Mouse (Mus musculus) left cerebral cortex, adult 2 months (tissue): ENCODE data around the gene Dguok. TPM values are rescaled to one million over a fixed set of nuclear protein-coding genes. Genes with fewer than 3 reads are reported as not detected.

Experiments used
- DNase-seq, 2 experiments: peaks; one replicate each; pipeline ENCODE4 v3.0.0; 2021 to 2022; ENCODE audit warnings: low spot score in 2 of 2, mixed read lengths in 1 of 2; ENCODE audit errors: extremely low spot score in 1 of 2
- H3K27ac ChIP-seq: fragments of 200-600 bp; 2 replicates; pipeline ENCODE4 v1.8.1; 2022
- H3K4me3 ChIP-seq: fragments of 200-600 bp; 2 replicates; pipeline ENCODE4 v1.8.1; 2022
- CTCF ChIP-seq: fragments of 200-600 bp; IDR thresholded peaks from 2 replicates; pipeline ENCODE4 v1.8.1; 2022; ENCODE audit warnings: antibody characterized with exemption, mild to moderate bottlenecking, moderate library complexity
- intact Hi-C: fragments of 180-260 bp; cut with DNase I; formaldehyde crosslinking; loops from one replicate; pipeline ENCODE4 v1.15.1; 2025
- total RNA-seq, 2 experiments: library from RNA; stranded (reverse); gene quantifications; 2 replicates each; pipeline ENCODE4 v1.2.3; 2021

The Dguok gene
- total RNA-seq, 2 experiments from 2014 or later: 25.2 to 31.0 TPM

DNA sequence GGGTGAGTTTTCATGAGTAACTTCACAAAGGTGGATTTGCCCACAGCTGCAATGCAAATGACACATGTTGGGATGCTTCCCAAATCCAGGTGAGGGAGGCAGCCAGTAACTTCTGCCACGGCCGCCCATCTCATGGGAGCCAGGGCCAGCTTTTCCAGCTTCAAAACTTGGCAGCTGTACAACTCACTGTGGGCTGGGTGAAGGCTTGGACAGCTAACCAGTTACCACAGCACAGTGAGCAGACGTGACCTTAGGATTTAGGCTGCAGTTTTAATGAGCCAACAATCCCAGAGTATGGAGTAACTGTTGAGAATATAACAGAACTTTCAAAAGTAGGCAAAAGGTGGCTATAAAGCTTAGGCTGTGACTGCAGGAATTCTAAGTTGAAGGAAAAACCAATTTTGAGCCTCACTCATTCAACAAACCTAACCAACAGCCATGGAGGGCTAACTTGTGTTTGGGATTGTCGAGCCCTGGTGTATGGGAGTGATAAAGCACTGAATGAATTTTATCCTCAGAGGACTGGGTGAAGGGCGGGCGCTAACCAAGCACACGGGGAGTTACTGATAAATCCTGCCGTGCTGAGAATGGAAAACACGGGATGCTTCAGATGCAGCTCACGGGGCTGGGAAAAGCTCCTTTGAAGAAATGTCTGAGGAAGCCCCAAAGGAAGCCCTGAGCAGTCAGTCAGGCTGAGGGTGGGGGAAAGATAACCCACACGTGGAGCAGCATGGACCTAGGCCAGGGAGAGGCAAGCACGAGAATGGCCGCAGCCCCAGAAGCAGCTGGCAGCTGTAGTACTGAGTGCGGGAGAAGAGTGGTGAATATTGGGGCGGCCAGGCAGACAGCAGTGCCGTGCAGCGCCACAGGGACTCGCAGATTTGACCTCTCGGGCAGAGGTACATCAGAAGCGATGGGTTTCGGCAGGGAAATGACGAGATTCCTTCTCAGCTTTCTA lies 9.7 kb downstream of the Dguok start:
- intact Hi-C loops: loop anchor here (5.0 kb wide), 1 partner anchor 40 kb away; the partner anchor contains the start of gene Tet3

DNA sequence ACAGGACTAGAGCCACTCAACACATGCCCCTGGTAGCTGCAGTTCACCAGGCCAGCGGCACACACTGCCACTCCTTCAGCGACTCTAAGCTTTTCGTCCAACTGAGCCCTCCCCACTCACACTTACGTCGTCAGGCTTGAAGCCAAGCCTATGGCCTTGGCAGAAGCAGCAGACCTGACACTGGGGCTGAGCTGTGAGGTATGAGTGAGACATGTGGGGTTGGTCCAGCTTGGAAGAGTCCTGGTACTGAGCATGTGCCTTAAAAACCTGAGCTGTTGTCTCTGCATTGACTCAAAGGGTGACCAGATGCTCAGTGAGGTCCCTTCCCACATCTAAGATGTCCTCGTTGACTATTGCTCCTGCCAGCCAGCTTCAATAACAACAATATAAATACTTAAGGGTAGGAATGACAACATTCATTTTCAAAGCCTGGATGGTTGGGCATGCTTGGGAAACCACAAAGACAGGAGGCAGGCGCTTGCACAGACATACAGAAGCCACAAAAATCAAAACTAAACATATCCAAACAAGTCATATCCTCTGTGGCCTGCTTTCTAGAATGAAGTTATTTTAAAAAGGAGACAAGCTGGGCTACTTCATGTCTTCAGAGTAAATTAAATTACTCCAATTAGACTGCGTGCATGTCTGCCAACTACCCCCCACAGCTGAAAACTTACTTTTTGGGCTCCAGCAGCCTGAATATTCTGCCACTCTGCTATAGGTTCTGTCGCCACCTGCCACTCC lies 10.6 kb downstream of the Dguok start:
- no peak overlapping the region for H3K4me3 ChIP-seq
- TF ChIP-seq CTCF: no peak
- no peak for DNase-seq
- peak overlapping the region; percentile 20; the same call in 1 of the 2 replicates for H3K27ac ChIP-seq
- intact Hi-C loops: loop anchor here (5.0 kb wide), 1 partner anchor 39 kb away; the partner anchor contains the start of gene Tet3

More for the DNA sequence above, 9.7 kb downstream of the Dguok start:
- no peak for TF ChIP-seq CTCF
- no peak for DNase-seq
- Histone ChIP-seq H3K4me3 (no peak overlapping the region), H3K27ac (peak overlapping the region; percentile 38)

- intact Hi-C loops: no loop called here
- TF ChIP-seq CTCF: no peak
- no peak for DNase-seq
- no peak overlapping the region for H3K27ac ChIP-seq
- H3K4me3 ChIP-seq: no peak overlapping the region
These were observed 16.1 kb downstream of the Dguok start for GRCm38 (mm10) chr6:83490622-83491021.

DNA sequence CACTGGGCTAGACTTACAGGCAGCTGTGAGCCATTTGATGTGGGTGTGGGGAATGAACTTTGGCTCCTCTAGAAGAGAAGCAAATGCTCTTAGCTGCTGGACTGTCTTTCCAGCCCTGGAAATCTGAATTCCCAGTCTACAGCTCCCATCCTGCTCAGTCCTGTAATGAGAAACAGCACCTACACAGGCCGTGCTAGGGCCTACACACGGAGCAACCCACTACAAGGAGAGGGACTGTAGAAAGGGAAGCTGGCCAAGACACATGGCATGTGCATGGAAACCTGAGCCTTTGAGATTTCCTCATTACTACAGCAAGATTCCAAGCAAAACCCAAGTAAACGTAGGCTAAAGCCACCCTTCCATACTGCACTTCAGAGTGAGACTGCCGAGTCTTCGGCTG lies 18.6 kb downstream of the Dguok start:
- DNase-seq: no peak
- TF ChIP-seq CTCF: no peak
- intact Hi-C loops: no loop called here
- H3K4me3 ChIP-seq: no peak overlapping the region
- H3K27ac ChIP-seq: no peak overlapping the region

- Histone ChIP-seq H3K4me3 (no peak overlapping the region), H3K27ac (no peak overlapping the region)
- intact Hi-C loops: no loop called here
- no peak for DNase-seq
- TF ChIP-seq CTCF: no peak
These were observed 19.5 kb downstream of the Dguok start for GRCm38 (mm10) chr6:83487298-83487697.

GRCm38 (mm10) chr6:83485854-83486253 lies 20.9 kb downstream of the Dguok start:
- TF ChIP-seq CTCF: no peak
- no peak overlapping the region for H3K27ac ChIP-seq
- DNase-seq: no peak
- H3K4me3 ChIP-seq: no peak overlapping the region
- intact Hi-C loops: no loop called here

GRCm38 (mm10) chr6:83483776-83484175 lies 23.0 kb downstream of the Dguok start:
- no peak overlapping the region for H3K4me3 ChIP-seq
- intact Hi-C loops: no loop called here
- no peak for DNase-seq
- TF ChIP-seq CTCF: no peak
- no peak overlapping the region for H3K27ac ChIP-seq

- no peak overlapping the region for H3K4me3 ChIP-seq
- DNase-seq: no peak
- H3K27ac ChIP-seq: no peak overlapping the region
- intact Hi-C loops: no loop called here
- TF ChIP-seq CTCF: no peak
These were observed 24.2 kb downstream of the Dguok start for GRCm38 (mm10) chr6:83482418-83483085.

GRCm38 (mm10) chr6:83480019-83480655 lies 26.6 kb downstream of the Dguok start:
- H3K27ac ChIP-seq: no peak overlapping the region
- H3K4me3 ChIP-seq: no peak overlapping the region
- intact Hi-C loops: no loop called here
- no peak for DNase-seq
- no peak for TF ChIP-seq CTCF

DNA sequence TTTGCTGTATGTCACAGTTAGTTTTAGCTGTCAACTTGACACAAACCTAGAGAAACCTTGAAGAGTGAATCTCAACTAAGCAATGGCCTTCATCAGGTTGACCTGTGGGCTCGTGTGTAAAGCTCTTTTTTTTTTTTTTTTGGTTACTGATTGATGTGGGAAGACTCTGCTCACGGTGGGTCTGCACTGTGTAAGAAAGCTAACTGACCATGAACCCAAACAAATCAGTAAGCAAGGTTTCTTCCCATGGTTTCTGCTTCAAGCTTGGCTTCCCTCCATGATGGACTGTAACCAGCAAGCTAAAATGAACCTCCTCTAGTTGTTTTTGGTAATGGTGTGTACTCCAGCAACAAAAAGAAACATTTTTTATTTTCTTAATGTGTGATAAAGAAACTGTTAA lies 27.6 kb downstream of the Dguok start:
- Histone ChIP-seq H3K4me3 (no peak overlapping the region), H3K27ac (no peak overlapping the region)
- intact Hi-C loops: no loop called here
- DNase-seq: no peak
- TF ChIP-seq CTCF: no peak

GRCm38 (mm10) chr6:83478628-83479027 lies 28.1 kb downstream of the Dguok start:
- intact Hi-C loops: no loop called here
- no peak overlapping the region for H3K4me3 ChIP-seq
- H3K27ac ChIP-seq: no peak overlapping the region
- no peak for TF ChIP-seq CTCF
- no peak for DNase-seq
